Comparison of ENCODE assay signal across 8 mouse cellular contexts in genomic region chr10:61336137-61336536, GRCm38 (mm10). TPM values are rescaled to one million over a fixed set of nuclear protein-coding genes. Genes with fewer than 3 reads are reported as not detected.
DNase-seq lines count a peak whose midpoint lies in the region; ATAC-seq and TF ChIP-seq lines count a peak whose summit lies in the region.

No protein-coding gene starts in this region.

- ATAC-seq in heart, postnatal 0 days (ENCODE audit: insufficient read depth, low read depth): peak; percentile 48; the same call in 1 of the 2 replicates
- peak; percentile 49 for ATAC-seq in lung, embryonic 16.5 days (ENCODE audit: low read depth)

- H3K36me3 ChIP-seq in C2C12 (ENCODE audit: control insufficient read depth, insufficient read depth): no peaks in the 10 kb centered on the region
- H3K36me3 ChIP-seq in heart, postnatal 0 days (replicated peaks; ENCODE audit: control insufficient read depth, insufficient read depth, low read length): peaks cover 36% of the 10 kb centered on the region
- H3K36me3 ChIP-seq in lung, embryonic 16.5 days (ENCODE audit: control insufficient read depth, insufficient read depth, low read length): peaks cover 9% of the 10 kb centered on the region

- H3ac ChIP-seq in C2C12 (ENCODE audit: control insufficient read depth, insufficient read length, low read depth): no peak overlapping the region

- H3K4me1 ChIP-seq in heart, postnatal 0 days (ENCODE audit: control insufficient read depth, insufficient read depth): no peaks in the 10 kb centered on the region
- H3K4me1 ChIP-seq in lung, embryonic 16.5 days (replicated peaks; ENCODE audit: control insufficient read depth, insufficient read depth, low read length): no peaks in the 10 kb centered on the region

- H3K9ac ChIP-seq in heart, postnatal 0 days (replicated peaks; ENCODE audit: low read depth, low read length): no peak overlapping the region
- no peak overlapping the region for H3K9ac ChIP-seq in lung, embryonic 16.5 days (ENCODE audit: low read length)

- no peak overlapping the region for H3K4me2 ChIP-seq in heart, postnatal 0 days (ENCODE audit: low read depth, low read length)
- no peak overlapping the region for H3K4me2 ChIP-seq in lung, embryonic 16.5 days (ENCODE audit: low read depth, low read length)

- 20% methylated on average over 6 of the region's 6 CpGs for WGBS in heart, postnatal 0 days
- 19% methylated on average over 6 of the region's 6 CpGs for WGBS in lung, embryonic 16.5 days

- no peak overlapping the region for H3K4me3 ChIP-seq in C2C12 (ENCODE audit: insufficient read depth, poor library complexity, severe bottlenecking)
- no peak overlapping the region for H3K4me3 ChIP-seq in heart, postnatal 0 days (ENCODE audit: low read depth, low read length)
- no peak overlapping the region for H3K4me3 ChIP-seq in lung, embryonic 16.5 days (ENCODE audit: low read length)

- no peaks in the 10 kb centered on the region for H3K27me3 ChIP-seq in C2C12 (ENCODE audit: control insufficient read depth, insufficient read depth, insufficient read length)
- no peaks in the 10 kb centered on the region for H3K27me3 ChIP-seq in heart, postnatal 0 days (ENCODE audit: control insufficient read depth, insufficient read depth, low read length)
- no peaks in the 10 kb centered on the region for H3K27me3 ChIP-seq in lung, embryonic 16.5 days (ENCODE audit: control insufficient read depth, insufficient read depth, low read depth, low read length)

- H3K27ac ChIP-seq in heart, postnatal 0 days (ENCODE audit: low read depth): no peak overlapping the region
- no peak overlapping the region for H3K27ac ChIP-seq in lung, embryonic 16.5 days (ENCODE audit: low read length)

- no peaks in the 10 kb centered on the region for H3K79me3 ChIP-seq in C2C12 (ENCODE audit: low read depth)

- TF ChIP-seq CTCF in C2C12 (IDR thresholded peaks at IDR 0.05; ENCODE audit: control insufficient read depth, insufficient read depth, insufficient read length): peak; percentile 68
- peak; percentile 87 for TF ChIP-seq CTCF in heart, postnatal 0 days (IDR thresholded peaks at IDR 0.05; ENCODE audit: low read depth)

- TF ChIP-seq EP300 in heart, postnatal 0 days (IDR thresholded peaks at IDR 0.05; ENCODE audit: low read depth): no peak

- peak; percentile 90 for DNase-seq in adrenal gland, postnatal 10 days
- DNase-seq in embryo, embryonic 11 days: peak; percentile 93
- peak; percentile 84 for DNase-seq in heart, postnatal 0 days (ENCODE audit: low spot score)
- peak; percentile 83 for DNase-seq in layer of hippocampus, adult 11-12 months (ENCODE audit: low spot score)
- peak; percentile 59 for DNase-seq in retina, adult 2 months (ENCODE audit: low read depth, low spot score)
- DNase-seq in thymus, postnatal 25 days: peak; percentile 76

- H3K9me3 ChIP-seq in heart, postnatal 0 days (replicated peaks; ENCODE audit: control insufficient read depth, low read length): no peaks in the 10 kb centered on the region
- no peaks in the 10 kb centered on the region for H3K9me3 ChIP-seq in lung, embryonic 16.5 days (ENCODE audit: control insufficient read depth, low read length)

- no peaks in the 10 kb centered on the region for H3K79me2 ChIP-seq in C2C12 (ENCODE audit: control insufficient read depth, insufficient read depth)

TF ChIP-seq in C2C12, 6 proteins besides CTCF, POLR2A, EP300 and RAD21:
- TF ChIP-seq MAX (IDR thresholded peaks at IDR 0.05) (no peak), MYOD1 (IDR thresholded peaks at IDR 0.05; ENCODE audit: control insufficient read depth, insufficient read length, low read depth) (no peak), USF1 (IDR thresholded peaks at IDR 0.05; ENCODE audit: low read depth) (no peak), FOSL1 (IDR thresholded peaks at IDR 0.05; ENCODE audit: insufficient read depth, low read length, poor library complexity, severe bottlenecking) (no peak), MYOG (IDR thresholded peaks at IDR 0.05; ENCODE audit: control insufficient read depth, extremely low read depth, insufficient read length) (no peak), CEBPB (IDR thresholded peaks at IDR 0.05; ENCODE audit: low read depth) (no peak)
TF ChIP-seq in C2C12: peak in this region for 0.

RNA-seq across cellular contexts. Expression of gene Prf1, which starts 38.5 kb away (rescaled TPM):
- not detected for polyA plus RNA-seq in C2C12 (2012; fragmentation: generic; extraction: Trizol)
- under 1 TPM; 0.12 to 0.18 TPM for total RNA-seq in adrenal gland, postnatal 10 days (2021)
- total RNA-seq in heart, postnatal 0 days (2014; rRNA removed; ENCODE audit: low replicate concordance): not detected in 2 replicates
- polyA plus RNA-seq in heart, postnatal 0 days (2015; fragmentation: Nextera tagmentation; extraction: Ambion mirVana): 0.04 TPM in 1 of 2 replicates, not detected in the other
- polyA plus RNA-seq in lung, embryonic 16.5 days (2015; fragmentation: Nextera tagmentation; extraction: Ambion mirVana): 0.06 TPM in 1 of 2 replicates, not detected in the other

RNA-seq across cellular contexts. Expression of gene Pald1, which starts 47.2 kb away (rescaled TPM):
- polyA plus RNA-seq in C2C12 (2012; fragmentation: generic; extraction: Trizol): 8.9 TPM
- 10 to 100 TPM; 53.0 to 66.0 TPM for total RNA-seq in adrenal gland, postnatal 10 days (2021)
- total RNA-seq in heart, postnatal 0 days (2014; rRNA removed; ENCODE audit: low replicate concordance): 27.7 and 66.8 TPM in 2 replicates
- polyA plus RNA-seq in heart, postnatal 0 days (2015; fragmentation: Nextera tagmentation; extraction: Ambion mirVana): 13.8 and 17.9 TPM in 2 replicates
- 49.4 and 49.9 TPM in 2 replicates for polyA plus RNA-seq in lung, embryonic 16.5 days (2015; fragmentation: Nextera tagmentation; extraction: Ambion mirVana)
